Mouse (Mus musculus) heart, postnatal 0 days (tissue): Measurements from ENCODE around the gene Tnnt3.

Experiments used
- CTCF ChIP-seq: IDR thresholded peaks from 2 replicates; pipeline ENCODE4 v1.5.1; 2016; ENCODE audit warnings: antibody characterized with exemption, control low read depth, low read depth
- EP300 ChIP-seq: IDR thresholded peaks from 2 replicates; pipeline ENCODE4 v1.6.1; 2016; ENCODE audit warnings: antibody characterized with exemption, low read depth

DNA sequence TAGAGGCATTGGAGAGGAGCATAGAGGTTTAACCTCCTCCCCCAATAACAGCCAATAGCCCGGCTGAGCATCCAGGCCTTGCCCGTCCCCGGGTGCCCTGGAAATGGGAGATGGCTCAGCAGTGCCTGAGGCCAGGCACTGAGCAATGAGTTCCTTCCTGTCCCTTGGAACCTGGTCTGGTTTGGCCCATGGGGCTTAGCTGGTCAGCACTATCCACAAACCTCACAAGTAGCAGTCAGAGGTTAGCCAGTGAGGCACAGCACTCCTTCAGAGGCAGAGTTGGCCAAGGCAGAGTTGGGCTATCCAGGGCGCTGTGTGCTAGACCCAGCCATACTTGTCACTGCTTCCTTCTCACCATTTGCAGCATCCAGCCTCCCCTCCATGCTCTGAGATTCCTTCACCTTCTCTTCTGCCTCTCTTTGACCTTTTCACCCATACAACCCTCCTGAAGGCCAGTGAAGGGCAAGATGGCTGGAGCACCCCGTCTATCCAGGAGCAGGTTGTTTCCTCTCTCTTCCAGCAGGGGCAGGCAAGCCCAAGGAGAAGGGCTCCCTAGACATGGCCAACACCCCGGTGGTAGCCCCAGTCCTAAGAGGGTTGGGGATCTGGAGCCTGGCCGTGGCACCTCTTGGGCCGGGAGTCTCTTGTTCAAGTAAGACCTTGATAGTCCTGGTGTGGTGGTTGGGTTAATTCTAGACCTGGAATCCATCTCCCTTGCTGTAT lies 56.9 kb downstream of the Tnnt3 start:
- TF ChIP-seq CTCF (no peak), EP300 (no peak)
